Mouse (Mus musculus): Measurements from ENCODE around the gene Gm10337. TPM values are rescaled to one million over a fixed set of nuclear protein-coding genes. Genes with fewer than 3 reads are reported as not detected.
A peak's percentile ranks its signal among the peaks of the same experiment; 100 is the strongest.

Gm10337 gene
- total and polyA plus RNA-seq, 3 experiments, result not detected

GRCm38 (mm10) chr15:102498322-102498721 is 5.2 kb upstream of the Gm10337 start:
- H3K9me3 ChIP-seq (replicated peaks; ENCODE audit: low read length), result no peaks in the 10 kb centered on the region
- H3K27me3 ChIP-seq (replicated peaks), result no peaks in the 10 kb centered on the region
- peaks cover 75 to 97% of the 10 kb centered on the region in 2 experiments for H3K36me3 ChIP-seq (replicated peaks in 1 of 2; ENCODE audit: control insufficient read depth in 1 of 2, insufficient read depth in 1 of 2, low read length in 1 of 2)
- H3K4me2 ChIP-seq (ENCODE audit: insufficient read depth, low read depth, poor library complexity, severe bottlenecking), result no peak overlapping the region
- no peak for TF ChIP-seq TBP (conservative IDR thresholded peaks at IDR 0.05; ENCODE audit: low read depth, low read length)
- TF ChIP-seq SMC3 (IDR thresholded peaks at IDR 0.05; ENCODE audit: low read depth, low read length), result no peak
- no peak for TF ChIP-seq NELFE (IDR thresholded peaks at IDR 0.05; ENCODE audit: low read depth, low read length)
- no peak for TF ChIP-seq MAZ (IDR thresholded peaks at IDR 0.05; ENCODE audit: low read depth, low read length)
- no peak for TF ChIP-seq ETS1 (conservative IDR thresholded peaks at IDR 0.05; ENCODE audit: low read depth, low read length)
- TF ChIP-seq CHD2 (IDR thresholded peaks at IDR 0.05; ENCODE audit: low read length), result no peak
- TF ChIP-seq ZMIZ1 (IDR thresholded peaks at IDR 0.05; ENCODE audit: low read depth, low read length), result no peak
- no peak for TF ChIP-seq MYC (IDR thresholded peaks at IDR 0.05; ENCODE audit: low read depth, low read length)
- no peak for TF ChIP-seq ELF1 (IDR thresholded peaks at IDR 0.05; ENCODE audit: low read depth, low read length)
- no peak for TF ChIP-seq JUND (conservative IDR thresholded peaks at IDR 0.05; ENCODE audit: low read depth, low read length)
- no peak for TF ChIP-seq E2F4 (IDR thresholded peaks at IDR 0.05; ENCODE audit: insufficient replicate concordance, low read depth, low read length)
- TF ChIP-seq CTCF (conservative IDR thresholded peaks at IDR 0.05 in 1 of 2, IDR thresholded peaks at IDR 0.05 in 1 of 2; ENCODE audit: low read depth in 2 of 2, low read length in 2 of 2), result no peak
- TF ChIP-seq PAX5 (IDR thresholded peaks at IDR 0.05; ENCODE audit: low read length), result no peak
- no peak for TF ChIP-seq USF1 (IDR thresholded peaks at IDR 0.05; ENCODE audit: low read depth, low read length)
- TF ChIP-seq JUN (IDR thresholded peaks at IDR 0.05; ENCODE audit: insufficient read depth, low read depth, low read length), result no peak
- TF ChIP-seq ZC3H11A (IDR thresholded peaks at IDR 0.05; ENCODE audit: low read depth, low read length), result no peak
- no peak for TF ChIP-seq RAD21 (IDR thresholded peaks at IDR 0.05; ENCODE audit: low read depth, low read length)
- TF ChIP-seq MAFK (IDR thresholded peaks at IDR 0.05; ENCODE audit: insufficient replicate concordance, low read length), result no peak
- H3K9ac ChIP-seq (ENCODE audit: insufficient read depth, low read depth), result no peak overlapping the region
- H3K4me3 ChIP-seq (replicated peaks in 1 of 3; ENCODE audit: low read depth in 2 of 3, low read length in 2 of 3, poor library complexity in 1 of 3), result no peak overlapping the region
- DNase-seq (ENCODE audit: extremely low read depth), result no peak
- H3K4me1 ChIP-seq (ENCODE audit: control insufficient read depth in 1 of 2, insufficient read depth in 2 of 2), result peaks cover 0 to 2% of the 10 kb centered on the region in 2 experiments; a peak in 1 of 4 replicates
- in situ Hi-C loops (cut with MboI; ENCODE audit: low pct_ligation_motif_present, low pct_unique_long_range_greater_than_20kb, low sequenced_read_pairs) (no loop called here), dilution Hi-C loops (cut with MboI; ENCODE audit: extremely low pct_ligation_motif_present, extremely low pct_unique_long_range_greater_than_20kb, low sequenced_read_pairs) (no loop called here)
- H3K27ac ChIP-seq (ENCODE audit: insufficient read depth, low read depth), result no peak overlapping the region
- H3K79me2 ChIP-seq (replicated peaks; ENCODE audit: control insufficient read depth, extremely low read depth, insufficient read depth, poor library complexity, severe bottlenecking), result peaks cover 24% of the 10 kb centered on the region

GRCm38 (mm10) chr15:102499370-102499769 is 4.2 kb upstream of the Gm10337 start:
- peaks cover 18% of the 10 kb centered on the region for H3K79me2 ChIP-seq (replicated peaks; ENCODE audit: control insufficient read depth, extremely low read depth, insufficient read depth, poor library complexity, severe bottlenecking)
- H3K4me2 ChIP-seq (ENCODE audit: insufficient read depth, low read depth, poor library complexity, severe bottlenecking), result no peak overlapping the region
- dilution Hi-C loops (cut with MboI; ENCODE audit: extremely low pct_ligation_motif_present, extremely low pct_unique_long_range_greater_than_20kb, low sequenced_read_pairs), result no loop called here
- no peak overlapping the region for H3K27ac ChIP-seq (ENCODE audit: insufficient read depth, low read depth)
- H3K36me3 ChIP-seq (replicated peaks in 1 of 2; ENCODE audit: control insufficient read depth in 1 of 2, insufficient read depth in 1 of 2, low read length in 1 of 2), result peaks cover 77 to 97% of the 10 kb centered on the region in 2 experiments
- no peak for DNase-seq (ENCODE audit: extremely low read depth)
- no peak overlapping the region for H3K4me3 ChIP-seq (replicated peaks in 1 of 3; ENCODE audit: low read depth in 2 of 3, low read length in 2 of 3, poor library complexity in 1 of 3)
- no peaks in the 10 kb centered on the region; a peak in 1 of 4 replicates for H3K4me1 ChIP-seq (ENCODE audit: control insufficient read depth in 1 of 2, insufficient read depth in 2 of 2)
- in situ Hi-C loops (cut with MboI; ENCODE audit: low pct_ligation_motif_present, low pct_unique_long_range_greater_than_20kb, low sequenced_read_pairs), result no loop called here
- H3K9ac ChIP-seq (ENCODE audit: insufficient read depth, low read depth), result no peak overlapping the region
- no peaks in the 10 kb centered on the region for H3K27me3 ChIP-seq (replicated peaks)
- no peak for TF ChIP-seq PAX5 (IDR thresholded peaks at IDR 0.05; ENCODE audit: low read length)
- TF ChIP-seq POLR2AphosphoS2 (IDR thresholded peaks at IDR 0.05; ENCODE audit: low read depth, low read length), result 0 out of 2 replicates have a peak, but pooled peaks have one; percentile 49
- TF ChIP-seq GABPA (IDR thresholded peaks at IDR 0.05; ENCODE audit: insufficient replicate concordance, low read depth, low read length), result no peak
- H3K9me3 ChIP-seq (replicated peaks; ENCODE audit: low read length), result no peaks in the 10 kb centered on the region

Measured in CH12.LX (cell line).